Mouse (Mus musculus): ENCODE data around the gene Alg3. TPM values are rescaled to one million over a fixed set of nuclear protein-coding genes. Genes with fewer than 3 reads are reported as not detected.

Alg3 gene
- polyA plus RNA-seq, 1 experiment: 19.7 TPM

DNA sequence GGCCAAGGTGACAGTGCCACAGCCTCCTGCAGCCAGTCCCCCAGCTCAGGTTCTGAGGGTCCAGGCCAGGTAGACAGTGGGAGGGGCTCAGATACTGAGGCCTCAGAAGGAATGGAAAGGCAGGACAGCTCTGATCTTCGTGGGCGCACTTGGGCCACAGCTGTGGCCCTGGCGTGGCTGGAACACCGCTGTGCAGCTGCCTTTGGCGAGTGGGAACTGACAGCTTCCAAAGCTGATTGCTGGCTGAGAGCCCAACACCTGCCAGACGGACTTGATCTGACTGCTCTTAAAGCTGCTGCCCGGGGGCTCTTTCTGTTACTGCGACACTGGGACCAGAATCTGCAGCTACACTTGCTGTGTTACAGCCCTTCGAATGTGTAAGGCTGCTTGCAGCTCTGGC, 6.8 kb downstream of the Alg3 start:
- no peak for DNase-seq (ENCODE audit: low read depth)

- no peak for DNase-seq (ENCODE audit: low read depth)
These were observed 11.0 kb downstream of the Alg3 start for GRCm38 (mm10) chr16:20600511-20600910.

- DNase-seq (ENCODE audit: low read depth): no peak
These were observed 14.7 kb downstream of the Alg3 start for GRCm38 (mm10) chr16:20596687-20597441.

- no peak for DNase-seq (ENCODE audit: low read depth)
These were observed 15.8 kb downstream of the Alg3 start for GRCm38 (mm10) chr16:20595737-20596136.

GRCm38 (mm10) chr16:20595060-20595673, 16.4 kb downstream of the Alg3 start:
- DNase-seq (ENCODE audit: low read depth): no peak

DNA sequence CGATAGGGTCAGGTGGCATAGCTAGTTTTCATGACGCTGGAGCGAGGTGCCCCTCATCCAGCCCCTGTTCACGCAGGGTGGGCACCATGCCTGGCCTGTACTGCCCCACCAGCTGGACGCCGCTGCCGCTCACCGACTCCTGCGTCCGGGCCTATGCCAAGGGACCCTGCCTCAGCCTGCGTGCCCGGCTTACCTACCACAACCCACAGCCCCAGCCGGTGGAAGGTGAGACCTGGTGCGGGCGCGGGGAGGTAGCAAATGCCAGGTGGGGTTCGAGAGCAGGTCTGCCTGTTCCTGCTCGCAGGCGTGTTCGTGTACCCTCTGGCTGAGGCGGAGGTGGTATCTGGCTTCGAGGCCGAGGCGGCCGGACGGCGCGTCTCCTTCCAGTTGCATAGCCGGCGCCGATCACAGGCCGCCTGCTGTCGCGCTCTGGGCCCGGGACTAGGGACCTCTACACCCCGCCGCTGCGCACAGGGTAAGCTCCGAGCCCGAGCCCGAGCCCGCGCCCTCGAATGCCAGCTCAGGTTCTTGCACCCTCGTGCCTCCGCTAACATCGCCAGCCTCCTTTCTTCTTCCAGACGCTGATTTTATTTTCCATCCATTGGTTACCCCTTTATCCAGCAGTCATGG, 20.3 kb downstream of the Alg3 start:
- no peak for DNase-seq (ENCODE audit: low read depth)

DNA sequence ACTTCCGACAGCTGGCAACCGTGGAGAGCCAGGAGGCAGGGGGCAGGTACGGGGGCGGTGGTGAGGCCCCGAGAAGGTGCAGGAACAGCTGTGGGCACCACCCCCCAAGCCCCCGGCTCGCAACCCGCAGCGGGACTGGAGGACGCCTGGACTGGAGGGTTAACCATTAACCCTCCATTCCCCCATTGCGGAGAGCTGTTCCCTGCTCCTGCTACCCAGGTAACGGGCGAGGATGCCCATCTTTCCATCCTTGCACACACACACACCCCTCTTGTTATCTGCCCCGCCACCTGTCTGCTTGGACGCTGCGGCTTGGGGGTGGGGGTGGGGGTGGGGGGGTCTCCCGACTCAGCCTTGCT, 20.9 kb downstream of the Alg3 start:
- DNase-seq (ENCODE audit: low read depth): no peak

DNA sequence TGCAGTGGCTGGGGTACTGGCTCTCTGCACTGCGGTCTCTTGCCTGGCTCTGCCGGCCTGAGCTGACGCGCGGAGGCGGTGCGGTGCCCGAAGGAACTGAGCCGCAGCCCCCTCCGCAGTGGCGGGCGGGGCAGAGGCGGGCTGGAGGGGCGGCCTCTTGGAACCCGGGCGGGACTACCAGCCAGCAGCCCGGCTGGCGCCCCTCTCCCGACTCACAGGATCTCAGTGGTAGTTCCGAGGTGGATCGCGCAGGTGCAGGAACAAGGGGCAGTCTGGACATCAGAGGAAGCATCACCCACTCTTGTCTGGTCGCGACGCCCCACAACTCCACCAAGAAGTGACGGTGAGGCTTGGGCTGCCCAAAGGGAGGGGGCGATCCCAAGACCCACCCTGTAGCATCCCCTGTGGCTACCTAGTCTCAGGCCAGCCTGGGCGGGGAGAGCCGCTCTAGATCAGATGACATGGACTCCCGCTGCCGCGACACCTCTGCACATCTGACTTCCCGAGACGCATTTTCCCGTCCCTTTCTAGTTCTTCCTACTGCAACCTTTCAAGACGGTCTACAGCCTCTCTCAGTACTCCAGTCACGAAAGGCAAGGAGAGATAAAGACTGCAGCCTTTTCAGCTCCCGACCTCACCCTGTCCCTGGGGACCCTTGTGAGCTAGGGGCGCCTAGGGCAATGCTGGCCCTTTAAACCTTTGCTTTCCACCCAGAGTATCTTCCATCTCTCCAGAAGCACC, 21.4 kb downstream of the Alg3 start:
- no peak for DNase-seq (ENCODE audit: low read depth)

- no peak for DNase-seq (ENCODE audit: low read depth)
These were observed 22.1 kb downstream of the Alg3 start, which contains the start of gene Vwa5b2 for GRCm38 (mm10) chr16:20589366-20589938. TSS of gene Vwa5b2 (plus strand) at chr16:20589471.

DNA sequence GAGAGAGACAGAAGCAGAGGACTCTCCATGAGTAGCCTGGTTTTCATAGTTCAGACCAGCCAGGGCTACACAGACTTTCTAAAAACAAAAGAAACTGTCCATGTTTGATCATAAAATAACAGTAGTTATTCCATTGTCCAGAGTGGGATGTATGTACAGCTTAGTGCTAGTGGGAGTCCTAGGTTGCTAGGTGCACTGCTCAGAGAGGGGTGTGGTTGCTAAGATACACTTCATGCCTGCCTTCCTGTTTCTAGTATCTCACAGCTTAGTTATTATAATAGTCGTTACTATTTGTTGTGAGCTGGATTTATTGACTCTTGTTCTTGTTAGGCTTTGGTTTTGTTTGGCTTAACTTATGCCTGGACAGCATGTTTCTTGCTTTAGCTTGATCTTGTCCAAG, 46.5 kb downstream of the Alg3 start:
- DNase-seq (ENCODE audit: low read depth): no peak

GRCm38 (mm10) chr16:20557381-20557780, 54.2 kb downstream of the Alg3 start:
- no peak for DNase-seq (ENCODE audit: low read depth)

Other genes with a start within 250 kb of the Alg3 start
- gene Abcc5, start 185.3 kb downstream of the Alg3 start, polyA plus RNA-seq (2012; rRNA removed): 79.5 and 90.2 TPM in 2 replicates
- 32.6 and 36.2 TPM in 2 replicates for gene Eif2b5, start 112.9 kb downstream of the Alg3 start, polyA plus RNA-seq (2012; rRNA removed)
- 23.2 and 39.0 TPM in 2 replicates for gene Dvl3, start 94.8 kb downstream of the Alg3 start, polyA plus RNA-seq (2012; rRNA removed)
- gene Ap2m1, start 76.3 kb downstream of the Alg3 start, polyA plus RNA-seq (2012; rRNA removed): 328 and 405 TPM in 2 replicates
- 52.0 and 59.4 TPM in 2 replicates for gene Abcf3, start 63.2 kb downstream of the Alg3 start, polyA plus RNA-seq (2012; rRNA removed)
- 0.36 and 0.88 TPM in 2 replicates for gene Vwa5b2, start 22.3 kb downstream of the Alg3 start, polyA plus RNA-seq (2012; rRNA removed)
- gene Eef1akmt4, start 142 bp downstream of the Alg3 start, polyA plus RNA-seq (2012; rRNA removed): 9.4 and 16.3 TPM in 2 replicates
- 0.05 TPM in 1 of 2 replicates, not detected in the other for gene Gm49333, start 125 bp downstream of the Alg3 start, polyA plus RNA-seq (2012; rRNA removed)
- gene Camk2n2, start 9.6 kb upstream of the Alg3 start, polyA plus RNA-seq (2012; rRNA removed): 2.9 and 3.6 TPM in 2 replicates
- gene Ece2, start 18.1 kb upstream of the Alg3 start, polyA plus RNA-seq (2012; rRNA removed): 0.18 and 0.32 TPM in 2 replicates
- gene Psmd2, start 39.9 kb upstream of the Alg3 start, polyA plus RNA-seq (2012; rRNA removed): 110 and 118 TPM in 2 replicates
- gene Eif4g1, start 56.6 kb upstream of the Alg3 start, polyA plus RNA-seq (2012; rRNA removed): 338 and 402 TPM in 2 replicates
- 11.8 and 12.7 TPM in 2 replicates for gene Fam131a, start 81.5 kb upstream of the Alg3 start, polyA plus RNA-seq (2012; rRNA removed)
- gene Polr2h, start 105.9 kb upstream of the Alg3 start, polyA plus RNA-seq (2012; rRNA removed): 19.2 and 21.3 TPM in 2 replicates
- gene Clcn2, start 106.0 kb upstream of the Alg3 start, polyA plus RNA-seq (2012; rRNA removed): 17.3 and 19.3 TPM in 2 replicates
- gene Chrd, start 121.4 kb upstream of the Alg3 start, polyA plus RNA-seq (2012; rRNA removed): 19.8 and 20.2 TPM in 2 replicates
- 4.1 and 4.2 TPM in 2 replicates for gene Thpo, start 122.8 kb upstream of the Alg3 start, polyA plus RNA-seq (2012; rRNA removed)

Measured in gonadal fat pad, adult 2 months (tissue).